Mouse (Mus musculus) liver, embryonic 14.5 days (tissue): Measurements from ENCODE around the gene Rwdd2a.

Experiments
- CTCF ChIP-seq: IDR thresholded peaks from 2 replicates; pipeline ENCODE4 v1.5.1; 2016; ENCODE audit warnings: antibody characterized with exemption, low read depth, control low read depth
- EP300 ChIP-seq: IDR thresholded peaks from 2 replicates; pipeline ENCODE4 v1.6.1; 2016; ENCODE audit warnings: antibody characterized with exemption, low read depth

GRCm38 (mm10) chr9:86550717-86551116, 21.1 kb upstream of the Rwdd2a start:
- TF ChIP-seq CTCF (no peak), EP300 (no peak)
